Mouse (Mus musculus) CD4-positive helper T cell, adult 2 months (primary cell): ENCODE results near the gene Fbxl3.

Source experiments
- DNase-seq: peaks from one replicate; pipeline ENCODE4 v3.0.0-alpha.2; 2012; ENCODE audit warnings: low read depth, missing footprints, low spot score

Gene Fbxl3

DNA sequence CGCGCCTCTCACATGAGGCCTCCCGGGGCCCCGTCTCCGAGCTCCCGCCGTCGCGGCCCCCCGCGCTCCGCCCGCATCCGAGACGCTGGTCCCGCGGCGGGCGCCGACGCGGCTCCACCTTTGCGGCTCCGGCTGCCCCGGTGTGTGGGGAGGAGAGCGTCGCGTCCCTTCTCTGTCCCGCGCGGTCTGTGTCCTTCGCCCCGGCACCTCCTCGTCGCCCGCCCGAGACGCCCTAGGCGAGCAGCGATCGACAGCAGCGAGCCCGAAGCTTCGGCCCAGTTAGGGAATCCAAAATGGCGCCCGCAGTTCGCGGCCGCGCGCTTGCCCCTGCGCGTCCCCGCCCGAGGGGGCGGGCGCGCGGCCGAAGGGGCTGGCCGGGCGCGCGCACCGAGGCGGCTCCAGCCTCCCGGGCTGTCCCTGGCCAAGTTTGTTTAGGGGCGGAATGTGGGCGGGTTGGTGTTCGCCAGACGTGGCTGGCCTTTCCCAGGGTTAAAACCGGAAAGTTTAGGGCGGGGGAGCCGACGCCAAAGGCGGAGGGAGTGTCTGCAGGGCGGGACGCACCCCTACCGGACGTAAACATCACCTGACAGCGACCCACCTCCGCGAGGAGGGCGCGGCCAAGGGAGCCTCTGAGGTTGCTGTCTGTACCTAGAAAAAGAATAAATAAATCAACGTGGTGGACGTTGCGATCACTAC lies at the start of gene Fbxl3:
Gene Fbxl3, minus strand, starts transcription at position 329 of the 696 bp plus-strand sequence.
- DNase-seq, result peak; percentile 96

DNA sequence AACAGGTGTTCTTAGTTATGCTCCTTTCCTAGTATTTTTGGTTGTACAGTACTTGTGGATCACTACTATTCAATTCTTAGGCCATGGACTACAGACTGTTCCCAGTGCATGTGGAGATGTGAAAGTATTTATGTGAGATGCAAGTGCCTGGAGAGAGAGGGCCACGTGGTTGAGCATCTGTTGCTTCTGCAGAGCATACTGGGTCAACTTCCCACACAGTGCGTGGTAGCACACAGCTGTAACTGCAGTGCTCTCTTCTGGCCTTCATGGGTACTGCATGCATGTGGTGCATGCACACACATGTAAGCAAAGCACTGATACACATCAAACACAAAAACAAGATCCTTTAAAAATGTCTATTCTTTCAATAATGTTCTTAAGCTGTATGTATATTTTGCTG lies 32.6 kb upstream of the Fbxl3 start:
- DNase-seq, result peak; percentile 56

DNA sequence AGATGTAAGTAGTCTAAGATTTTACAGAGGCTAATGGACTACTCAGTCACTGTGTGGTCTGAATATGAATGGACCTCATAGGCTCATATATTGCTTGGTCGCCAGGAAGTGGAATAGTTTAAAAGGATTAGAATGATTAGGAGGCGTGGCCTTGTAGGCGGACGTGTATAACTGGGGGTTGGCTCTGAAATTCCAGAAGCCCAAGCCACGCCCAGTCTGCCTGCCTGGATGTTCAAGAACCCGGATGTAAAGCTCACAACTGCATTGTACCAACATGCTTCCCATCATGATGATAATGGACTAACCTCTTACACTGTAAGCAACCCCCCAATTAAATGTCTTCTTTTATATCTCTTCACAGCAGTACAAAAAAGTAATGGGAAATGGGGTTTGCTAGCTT lies 26.4 kb upstream of the Fbxl3 start:
- no peak for DNase-seq

DNA sequence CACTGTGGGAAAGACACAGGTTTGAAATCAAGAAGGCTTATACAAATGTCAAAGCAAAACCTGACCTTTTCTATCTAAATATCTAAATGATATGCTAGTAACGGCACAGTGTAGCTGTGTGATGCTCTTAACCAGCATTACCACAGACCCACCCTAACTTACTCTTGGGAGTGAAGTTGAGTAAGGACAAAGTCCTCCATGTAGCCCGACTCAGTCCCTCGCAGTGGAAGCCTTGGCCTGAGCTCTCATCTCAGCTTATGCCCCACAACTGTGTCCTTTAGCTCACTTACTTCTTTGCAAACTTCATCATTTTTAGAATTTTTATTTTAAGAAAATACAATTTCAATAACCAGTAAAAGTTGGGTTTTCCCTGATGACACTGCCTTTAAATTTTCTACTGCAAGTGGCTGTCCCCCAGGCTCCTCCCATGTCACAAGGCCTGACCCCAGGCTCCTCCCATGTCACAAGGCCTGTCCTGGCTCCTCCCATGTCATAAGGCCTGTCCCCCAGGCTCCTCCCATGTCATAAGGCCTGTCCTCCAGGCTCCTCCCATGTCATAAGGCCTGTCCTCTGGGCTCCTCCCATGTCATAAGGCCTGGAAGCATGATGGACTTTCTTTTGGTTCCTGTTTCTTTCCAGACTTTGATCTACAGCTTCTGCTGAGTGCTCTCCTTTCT lies 15.8 kb upstream of the Fbxl3 start:
- peak; percentile 52 for DNase-seq

DNA sequence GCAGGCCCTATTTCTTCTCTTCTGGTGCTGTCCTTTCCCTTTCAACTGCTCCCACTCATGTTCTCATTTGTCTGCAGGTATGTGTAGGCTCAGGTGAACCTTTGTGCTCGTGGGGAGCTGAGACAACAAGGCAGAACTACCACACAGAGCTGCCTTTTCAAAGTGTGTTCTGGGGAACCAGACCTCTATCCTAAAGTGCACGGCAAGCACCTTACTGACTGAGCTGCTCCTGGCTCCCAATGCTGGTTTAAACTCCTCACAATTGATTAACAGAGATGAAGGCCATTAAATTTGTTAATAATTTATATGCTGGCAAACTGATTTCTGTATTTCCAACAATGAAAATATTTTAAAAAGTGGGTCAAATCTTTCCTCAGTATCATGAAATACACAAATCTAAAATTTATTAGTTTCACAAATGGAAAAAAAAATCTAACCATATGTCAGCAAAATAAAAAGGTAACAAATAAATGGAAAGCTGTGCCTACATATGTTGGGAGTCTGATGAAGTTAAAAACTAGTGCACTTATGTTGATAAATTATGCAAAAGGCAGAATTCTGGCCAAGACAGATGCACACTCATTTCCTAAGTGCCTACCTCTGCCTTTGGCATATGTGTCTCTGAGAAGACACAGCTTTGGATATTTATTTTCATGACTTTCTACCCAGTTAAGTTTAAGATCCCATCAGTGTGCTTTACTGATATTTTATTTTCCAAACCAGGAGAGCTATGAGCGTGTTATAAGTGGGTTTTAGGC lies 13.4 kb upstream of the Fbxl3 start:
- DNase-seq, result no peak

DNA sequence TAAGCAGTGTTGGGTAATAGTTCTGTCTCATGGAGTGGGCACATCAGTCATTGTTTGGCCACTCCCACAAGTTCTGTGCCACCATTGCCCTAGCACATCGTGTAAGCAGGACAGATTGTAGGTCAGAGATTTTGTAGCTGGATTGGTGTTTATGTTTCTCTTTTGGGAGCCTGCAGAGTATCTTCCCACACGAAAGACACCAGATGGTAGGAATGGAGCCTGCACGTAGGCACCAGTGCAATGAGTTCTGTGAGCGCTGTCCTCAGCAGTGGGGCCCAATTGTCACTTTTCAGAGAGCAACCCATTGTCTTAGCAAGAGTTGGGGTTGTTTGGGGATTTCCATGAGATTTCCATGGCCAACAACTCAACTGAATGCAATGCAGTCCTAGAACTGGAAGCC lies 10.6 kb upstream of the Fbxl3 start:
- no peak for DNase-seq

DNA sequence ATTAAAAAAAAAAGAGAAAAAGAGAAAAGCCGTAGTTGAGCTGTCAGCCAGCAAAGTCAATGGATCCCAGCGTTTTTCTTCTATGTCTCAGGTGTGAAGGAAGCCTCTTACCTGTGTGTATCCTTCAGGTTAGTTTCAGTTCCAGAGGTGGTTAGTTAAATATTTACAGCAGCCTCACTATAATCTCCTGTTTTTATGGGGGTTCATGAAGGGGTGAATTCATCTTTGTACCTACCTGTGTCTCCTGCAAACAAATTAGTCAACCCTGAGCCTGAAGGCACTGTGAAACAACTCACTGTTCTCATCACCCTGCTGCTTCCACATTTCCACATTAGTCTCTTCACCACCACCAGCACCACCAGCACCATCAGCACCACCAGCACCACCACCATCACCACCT lies 6.9 kb upstream of the Fbxl3 start:
- no peak for DNase-seq

DNA sequence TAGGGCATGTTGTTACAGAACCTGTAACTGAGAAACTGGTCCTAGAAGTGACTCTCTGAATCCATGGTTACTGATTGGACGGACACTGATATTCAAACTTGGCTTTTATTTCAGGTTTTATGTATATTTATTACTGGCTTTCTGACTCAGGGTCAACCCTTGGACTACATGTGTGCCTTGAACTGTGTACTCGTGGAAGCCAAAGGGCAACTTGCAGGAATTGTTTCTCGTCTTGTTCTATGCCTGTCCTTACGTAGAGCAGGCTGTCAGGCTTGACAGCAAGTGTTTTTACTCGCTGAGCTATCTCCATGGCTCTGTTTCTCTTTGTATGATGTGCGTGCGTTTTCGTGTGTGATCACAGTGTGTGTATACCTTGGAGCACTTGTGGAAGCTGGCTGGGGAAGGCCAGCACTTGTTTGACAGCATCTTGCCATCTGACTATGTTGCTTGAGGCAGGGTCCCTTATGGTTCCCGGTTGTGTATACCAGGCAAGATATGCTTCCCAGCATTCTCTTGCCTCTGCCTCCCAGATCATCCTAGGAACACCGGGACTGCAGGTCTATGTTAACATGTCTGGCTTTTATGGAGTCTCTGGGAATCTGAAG lies 3.5 kb upstream of the Fbxl3 start:
- DNase-seq, result no peak

DNA sequence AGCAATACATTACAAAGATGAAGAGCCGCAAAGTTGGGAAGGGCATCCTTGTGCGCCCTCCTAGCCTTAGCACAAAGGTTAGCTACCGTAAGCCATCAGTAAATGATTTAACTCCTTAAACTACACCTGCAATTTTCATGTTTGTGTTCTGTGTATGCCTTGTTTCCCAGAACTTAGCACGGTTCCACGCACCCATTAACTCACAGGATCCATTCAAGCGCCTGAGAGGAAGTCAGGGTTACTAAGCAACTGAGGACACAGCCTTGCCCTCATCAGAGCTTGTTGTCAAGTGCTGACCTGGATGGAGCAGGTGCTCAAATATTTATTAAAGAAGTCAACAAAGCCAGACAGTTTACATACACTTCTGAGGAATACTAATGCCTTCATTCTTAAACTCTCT lies 2.9 kb upstream of the Fbxl3 start:
- DNase-seq, result no peak

DNA sequence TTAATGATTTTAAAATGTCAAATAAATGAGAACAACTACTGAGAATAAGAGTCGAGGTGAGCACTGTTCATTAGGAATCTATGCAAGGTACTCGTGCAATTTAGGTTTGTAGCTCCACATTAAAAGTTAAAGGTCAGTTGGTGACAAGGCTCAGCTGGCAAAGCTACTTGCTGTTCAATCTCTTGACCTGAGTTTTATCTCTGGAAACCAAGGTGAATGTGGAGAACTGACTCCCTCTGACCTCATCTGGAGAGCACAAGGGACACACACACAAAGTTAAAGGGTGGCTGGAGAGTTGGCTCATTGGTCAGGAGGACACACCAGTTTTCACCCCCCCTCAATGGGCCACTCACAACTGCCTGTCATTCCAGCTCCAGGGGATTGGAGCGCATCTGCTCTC lies 1.8 kb upstream of the Fbxl3 start:
- DNase-seq, result no peak

DNA sequence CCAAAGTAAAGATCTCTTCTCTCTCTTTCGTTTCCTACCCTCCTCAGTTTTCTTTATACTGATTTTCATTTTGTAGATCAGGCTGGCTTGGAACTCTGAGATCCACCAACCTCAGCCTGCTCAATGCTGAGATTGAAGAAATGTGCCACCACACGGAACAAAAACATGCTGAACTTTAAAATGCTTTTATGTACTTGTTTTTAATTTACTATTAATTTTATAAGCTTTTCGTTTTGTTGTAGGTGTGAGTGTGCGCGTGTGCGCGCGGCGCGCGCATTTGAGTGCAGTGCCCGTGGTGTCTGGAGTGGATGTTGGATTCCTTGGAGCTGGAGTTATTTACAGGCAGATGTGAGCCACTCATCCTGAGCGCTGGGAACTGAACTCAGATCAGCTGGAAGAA lies 930 bp upstream of the Fbxl3 start:
- DNase-seq, result no peak

DNA sequence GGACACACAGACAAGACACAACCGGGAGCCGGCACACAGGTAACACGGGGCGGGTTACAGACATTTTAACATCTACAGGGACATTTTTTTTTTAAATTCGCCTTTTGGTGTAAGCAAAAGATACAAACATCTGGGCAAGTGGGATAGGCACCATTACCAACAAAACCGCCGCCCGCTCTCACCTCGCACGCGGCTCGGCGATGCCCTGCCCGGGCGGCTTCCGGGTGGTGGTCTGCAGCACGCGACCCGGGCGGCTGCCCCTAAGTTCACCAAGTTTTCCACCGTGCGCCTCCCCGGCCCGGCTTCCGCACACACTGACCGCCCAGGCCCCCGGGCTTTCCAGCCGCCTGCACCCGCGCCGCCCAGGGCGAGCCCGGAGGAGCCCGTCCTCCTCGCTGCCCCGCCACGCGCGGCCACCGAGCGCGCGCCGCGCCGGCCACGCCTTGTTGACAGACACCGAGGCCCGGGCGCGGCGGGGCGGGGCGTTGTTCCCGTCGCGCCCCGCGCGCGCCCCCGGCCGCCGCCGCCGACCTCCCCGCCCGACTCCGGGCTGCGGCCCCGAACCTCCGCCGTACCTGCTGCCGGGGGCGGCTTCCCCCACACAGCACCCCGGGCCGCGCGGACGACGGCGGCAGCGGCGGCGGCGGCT lies 655 bp downstream of the Fbxl3 start:
- peak; percentile 88 for DNase-seq

DNA sequence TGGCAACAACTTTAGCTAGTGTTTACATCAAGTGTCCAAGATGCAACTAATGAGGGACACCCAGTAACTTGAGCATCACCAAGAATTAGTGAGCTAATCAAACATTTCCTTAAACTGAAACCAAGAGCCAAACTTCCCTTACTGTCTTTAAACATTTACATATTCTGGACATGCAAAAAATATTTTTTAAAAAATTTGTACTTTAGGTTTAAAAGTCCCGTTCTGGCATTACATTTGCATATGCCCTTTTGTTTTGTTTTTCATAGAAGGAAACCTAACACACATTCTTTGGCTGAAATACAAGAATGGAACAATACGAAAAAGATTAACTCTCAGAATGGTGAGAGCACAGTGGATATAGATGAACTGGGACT lies 1.2 kb downstream of the Fbxl3 start:
- DNase-seq, result no peak

DNA sequence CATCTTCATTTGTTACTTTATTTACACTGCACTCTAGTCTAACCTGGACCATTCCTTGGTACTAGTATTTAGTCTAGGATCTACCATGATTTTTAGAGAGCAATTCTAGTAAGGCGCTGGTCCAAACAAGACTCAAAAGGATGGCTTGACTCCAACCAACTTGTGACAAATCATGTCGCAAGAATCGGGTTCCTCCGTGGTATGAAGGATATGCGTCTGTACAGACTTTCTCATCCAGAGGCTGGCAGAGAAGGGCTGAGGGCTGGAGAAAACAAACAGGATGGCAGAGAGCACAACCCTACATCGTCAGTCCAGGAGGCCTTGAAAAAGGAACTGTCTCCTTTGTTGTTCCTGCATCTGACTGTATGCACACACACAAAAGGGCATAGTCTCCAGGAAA lies 2.7 kb downstream of the Fbxl3 start:
- no peak for DNase-seq

DNA sequence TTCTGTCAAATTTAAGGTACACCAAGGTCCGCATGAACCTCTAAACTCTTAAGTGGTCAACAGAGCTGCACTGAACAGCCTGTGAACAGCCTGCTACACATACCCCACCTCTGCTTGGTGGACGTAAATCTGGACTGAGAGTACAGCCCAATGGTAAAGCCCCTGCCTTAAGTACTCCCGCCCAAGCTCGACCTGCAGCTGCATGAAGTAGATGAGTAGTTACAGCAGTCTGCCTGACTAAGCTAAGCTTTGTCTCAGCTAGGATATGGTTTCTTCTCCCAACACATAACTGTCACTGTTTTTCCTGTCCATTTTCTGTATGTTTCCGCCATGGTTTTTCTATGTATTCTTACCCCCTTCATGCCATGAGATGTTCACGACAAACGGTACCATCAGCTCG lies 3.5 kb downstream of the Fbxl3 start:
- DNase-seq, result no peak

DNA sequence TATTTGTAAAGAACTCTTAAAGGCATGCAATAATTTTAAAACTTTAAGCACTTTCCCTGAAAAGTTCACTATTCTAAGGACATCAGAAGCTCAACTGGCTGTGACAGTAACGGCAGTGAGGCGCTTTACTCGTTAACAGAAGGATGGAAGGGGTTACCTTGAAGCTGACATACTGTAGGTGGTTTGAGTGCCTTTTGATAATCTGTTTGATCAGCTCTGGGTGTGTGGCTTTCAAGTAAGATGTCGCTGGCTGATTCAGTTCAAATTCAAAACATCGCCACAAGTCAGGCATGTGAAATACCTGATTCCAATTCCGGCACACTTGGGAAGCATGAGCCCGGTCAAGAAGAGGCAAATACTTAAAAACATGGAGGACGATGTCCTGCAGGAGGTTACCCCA lies 4.3 kb downstream of the Fbxl3 start:
- DNase-seq, result peak; percentile 52

DNA sequence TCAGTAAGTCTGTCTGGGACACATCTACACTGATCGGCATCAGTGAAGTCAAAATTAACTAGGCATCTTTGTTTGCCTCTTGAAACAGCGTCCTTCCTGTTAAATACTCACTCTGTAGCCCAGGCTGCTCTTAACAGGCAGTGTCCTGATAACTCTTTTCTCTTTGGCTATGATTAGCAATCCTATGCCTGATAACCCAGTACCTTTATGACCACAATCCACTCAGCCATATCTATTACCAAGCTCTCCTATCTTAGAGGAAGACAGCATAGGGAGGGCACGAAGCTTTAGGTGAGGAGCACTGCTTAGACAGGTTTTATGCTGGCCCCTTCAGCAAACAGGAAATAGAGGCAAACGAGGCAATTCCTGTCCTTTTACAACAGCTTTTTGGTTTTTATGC lies 5.7 kb downstream of the Fbxl3 start:
- peak; percentile 20 for DNase-seq

DNA sequence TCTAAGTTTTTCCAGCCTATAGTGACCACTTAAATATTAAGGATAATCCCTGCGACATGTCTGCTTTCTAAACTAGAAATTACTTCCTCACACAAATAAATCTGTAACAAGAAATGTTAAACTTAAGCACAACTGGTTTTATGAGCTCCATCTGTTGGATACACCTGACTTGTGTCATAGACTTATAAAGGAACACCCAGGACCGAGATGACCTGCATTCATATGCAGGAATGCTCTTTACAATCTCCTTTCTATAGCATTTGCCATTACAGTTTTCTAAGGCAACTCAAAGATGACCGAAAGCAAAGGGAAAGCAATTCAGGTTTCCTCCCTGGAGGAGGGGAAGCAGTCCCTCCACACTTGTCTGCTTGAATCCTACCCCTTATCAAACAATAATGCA lies 6.1 kb downstream of the Fbxl3 start:
- no peak for DNase-seq

DNA sequence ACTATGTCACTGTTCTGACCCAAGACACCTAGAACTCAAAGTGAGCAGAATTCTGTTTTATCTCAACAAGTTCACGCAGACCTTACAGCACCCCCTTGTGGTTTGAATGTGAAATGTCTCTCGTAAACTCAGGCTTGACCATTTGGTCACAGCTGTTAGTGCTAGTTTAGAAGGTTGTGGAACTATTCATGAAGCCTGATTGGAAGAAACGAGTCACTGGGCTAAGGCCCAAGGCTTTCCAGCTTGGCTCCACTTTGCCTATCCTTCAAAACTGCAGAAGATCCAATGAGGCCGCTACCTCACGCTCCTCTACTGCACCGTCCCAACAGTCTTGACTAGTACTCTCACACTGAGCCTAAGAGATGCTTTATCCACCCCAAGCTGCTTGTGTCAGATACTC lies 10.7 kb downstream of the Fbxl3 start:
- peak; percentile 55 for DNase-seq

DNA sequence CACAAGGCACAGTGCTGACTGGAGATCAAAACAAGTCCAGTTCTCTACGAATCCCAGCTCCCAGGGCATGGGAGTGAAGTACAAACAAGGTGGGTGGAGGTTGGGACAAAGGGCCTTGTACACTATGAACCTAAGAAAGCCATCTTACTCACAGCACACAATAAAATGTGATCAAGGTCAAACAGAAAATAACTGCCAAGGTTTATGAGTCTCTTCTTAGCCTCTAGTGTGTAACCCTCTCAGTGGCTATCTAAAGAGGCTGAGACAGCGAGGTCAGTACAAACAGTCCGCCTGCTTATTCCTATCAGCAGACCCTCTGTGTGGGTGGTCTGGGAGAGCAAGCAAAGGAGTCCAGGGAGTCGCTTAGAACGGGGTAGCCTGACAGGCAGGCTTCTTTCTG lies 11.5 kb downstream of the Fbxl3 start:
- no peak for DNase-seq

DNA sequence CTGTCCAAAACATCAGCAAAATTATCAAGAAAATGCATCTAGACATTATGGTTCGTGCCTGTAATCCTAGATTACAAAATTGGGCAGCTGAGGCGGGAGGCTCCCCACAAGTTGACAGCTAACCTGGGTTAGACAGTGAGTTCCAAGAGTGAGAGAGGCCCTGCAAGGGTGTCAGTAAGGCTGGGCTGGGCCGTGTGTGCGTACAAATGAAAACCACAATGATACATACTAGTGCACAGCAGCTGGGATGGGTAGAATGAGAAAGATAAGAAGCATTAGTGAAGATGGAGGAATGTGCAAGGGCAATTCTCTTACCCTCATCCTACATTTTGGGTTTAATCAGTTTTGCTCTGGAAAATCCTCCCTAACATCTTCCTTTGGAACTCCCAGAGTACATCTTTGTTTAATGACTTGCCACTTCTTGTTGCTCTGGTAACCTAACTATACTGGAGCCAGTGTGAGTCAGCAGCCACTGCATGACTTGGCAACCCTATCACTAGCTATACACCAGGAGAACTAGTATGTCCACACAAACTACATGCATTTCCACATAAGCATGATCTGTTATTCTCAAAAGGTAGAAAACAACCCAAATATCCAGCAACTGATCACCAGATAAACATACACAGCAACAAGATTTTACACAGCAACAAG lies 12.6 kb downstream of the Fbxl3 start:
- DNase-seq, result no peak
